Mouse (Mus musculus) hindbrain, embryonic 11.5 days (tissue): ENCODE data around the gene Gimap8. TPM values are rescaled to one million over a fixed set of nuclear protein-coding genes. Genes with fewer than 3 reads are reported as not detected.

Experiments
- ATAC-seq: fragments of 200-750 bp; cut with Nextera tagmentation; 2 replicates; pipeline ENCODE4 v1.8.0; 2017; ENCODE audit warnings: mild to moderate bottlenecking, moderate TSS enrichment, moderate library complexity; ENCODE audit not compliant: low FRiP score
- DNase-seq: peaks from one replicate; pipeline ENCODE4 v3.0.0-alpha.2; 2015; ENCODE audit warnings: low spot score
- H3K27ac ChIP-seq: fragments of 300-500 bp; sonication (generic); 2 replicates; pipeline ENCODE4 v1.5.1; 2014; ENCODE audit warnings: mild to moderate bottlenecking, low read depth, low read length
- H3K27me3 ChIP-seq: fragments of 300-500 bp; sonication (generic); 2 replicates; pipeline ENCODE4 v1.6.1; 2014; ENCODE audit warnings: mild to moderate bottlenecking, low read length, moderate library complexity, mixed read lengths; ENCODE audit not compliant: control insufficient read depth, insufficient read depth
- H3K36me3 ChIP-seq: fragments of 300-500 bp; sonication (generic); 2 replicates; pipeline ENCODE4 v1.6.1; 2014; ENCODE audit warnings: mild to moderate bottlenecking, low read length, moderate library complexity, mixed read lengths; ENCODE audit not compliant: control insufficient read depth, insufficient read depth
- H3K4me1 ChIP-seq: fragments of 300-500 bp; sonication (generic); replicated peaks from 2 replicates; pipeline ENCODE4 v1.6.1; 2014; ENCODE audit warnings: low read length, mixed read lengths; ENCODE audit not compliant: control insufficient read depth, insufficient read depth
- H3K4me2 ChIP-seq: fragments of 300-500 bp; sonication (generic); replicated peaks from 2 replicates; pipeline ENCODE4 v1.6.1; 2014; ENCODE audit warnings: mild to moderate bottlenecking, low read depth, low read length
- H3K4me3 ChIP-seq: fragments of 300-500 bp; sonication (generic); 2 replicates; pipeline ENCODE4 v1.5.1; 2014; ENCODE audit warnings: low read depth, low read length
- H3K9ac ChIP-seq: fragments of 300-500 bp; sonication (generic); 2 replicates; pipeline ENCODE4 v1.6.1; 2014; ENCODE audit warnings: low read depth, low read length
- H3K9me3 ChIP-seq: fragments of 300-500 bp; sonication (generic); 2 replicates; pipeline ENCODE4 v1.6.1; 2016; ENCODE audit warnings: low read length; ENCODE audit not compliant: control insufficient read depth
- WGBS: fragments of 180-500 bp; shearing (Covaris S2); extraction: QIAGEN DNeasy Blood & Tissue Kit; methylation state at CpG from one replicate; pipeline ENCODE4 v1.1.7; 2014; 5-methylcytosine and 5-hydroxymethylcytosine counted together
- polyA plus RNA-seq: library from polyadenylated mRNA; unstranded; fragments of >200 nt; fragmentation: Nextera tagmentation; extraction: Ambion mirVana; gene quantifications from 2 replicates; pipeline ENCODE4 v1.2.1, GENCODE M21; 2014

Gimap8 gene
- polyA plus RNA-seq, 1 experiment from 2014 or later, result 0.37 TPM

DNA sequence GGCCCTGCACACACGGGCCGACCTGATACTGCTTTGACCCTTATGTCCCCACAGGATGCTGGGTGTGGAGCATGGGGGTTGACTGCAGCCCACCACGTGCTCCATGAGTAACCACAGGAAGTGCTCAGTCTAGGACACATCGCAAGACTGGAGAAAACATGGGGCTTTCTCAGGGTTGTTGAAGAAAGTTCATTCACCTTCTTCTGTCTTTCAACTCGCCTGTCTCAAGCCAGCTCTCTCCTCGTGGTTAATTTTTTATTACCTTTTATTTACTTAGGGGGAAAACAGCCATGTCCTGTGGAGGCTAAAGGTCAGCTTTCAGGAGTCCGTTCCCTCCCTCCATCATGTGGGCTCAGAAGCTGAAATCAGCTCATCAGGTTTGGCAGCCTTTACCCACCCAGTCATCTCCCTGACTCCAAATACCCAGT lies 19.1 kb downstream of the Gimap8 start:
- H3K4me2 ChIP-seq, result no peak overlapping the region
- H3K9me3 ChIP-seq, result no peaks in the 10 kb centered on the region
- DNase-seq (no peak), ATAC-seq (no peak)
- no peak overlapping the region for H3K27ac ChIP-seq
- H3K9ac ChIP-seq, result no peak overlapping the region
- no peaks in the 10 kb centered on the region for H3K4me1 ChIP-seq
- WGBS, result 68% methylated on average over 7 of the region's 7 CpGs
- no peak overlapping the region for H3K4me3 ChIP-seq
- no peaks in the 10 kb centered on the region for H3K27me3 ChIP-seq
- H3K36me3 ChIP-seq, result no peaks in the 10 kb centered on the region

DNA sequence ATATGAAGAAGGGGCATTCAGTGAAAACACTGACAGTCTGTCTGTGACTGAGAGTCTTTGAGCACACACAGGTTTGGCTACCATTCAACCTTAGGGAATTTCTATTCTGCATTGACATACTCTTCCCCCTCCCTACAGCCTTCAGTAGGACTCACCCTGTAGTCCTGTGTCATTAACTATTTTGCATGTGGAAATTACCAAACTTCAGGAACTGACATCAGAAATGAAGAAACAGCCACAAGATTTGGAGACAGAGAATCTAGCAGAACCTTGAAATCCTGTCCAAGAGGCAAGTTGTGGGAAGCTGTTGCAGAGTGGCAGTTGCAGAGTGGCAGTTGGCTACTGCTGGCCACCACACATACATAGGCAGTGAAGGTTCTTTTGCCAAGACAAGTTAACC lies 21.0 kb downstream of the Gimap8 start:
- no peak for ATAC-seq
- H3K9me3 ChIP-seq, result no peaks in the 10 kb centered on the region
- H3K36me3 ChIP-seq, result no peaks in the 10 kb centered on the region
- H3K4me2 ChIP-seq, result no peak overlapping the region
- H3K4me3 ChIP-seq, result no peak overlapping the region
- no peaks in the 10 kb centered on the region for H3K27me3 ChIP-seq
- H3K4me1 ChIP-seq, result no peaks in the 10 kb centered on the region
- no peak for DNase-seq
- no peak overlapping the region for H3K9ac ChIP-seq
- H3K27ac ChIP-seq, result no peak overlapping the region

DNA sequence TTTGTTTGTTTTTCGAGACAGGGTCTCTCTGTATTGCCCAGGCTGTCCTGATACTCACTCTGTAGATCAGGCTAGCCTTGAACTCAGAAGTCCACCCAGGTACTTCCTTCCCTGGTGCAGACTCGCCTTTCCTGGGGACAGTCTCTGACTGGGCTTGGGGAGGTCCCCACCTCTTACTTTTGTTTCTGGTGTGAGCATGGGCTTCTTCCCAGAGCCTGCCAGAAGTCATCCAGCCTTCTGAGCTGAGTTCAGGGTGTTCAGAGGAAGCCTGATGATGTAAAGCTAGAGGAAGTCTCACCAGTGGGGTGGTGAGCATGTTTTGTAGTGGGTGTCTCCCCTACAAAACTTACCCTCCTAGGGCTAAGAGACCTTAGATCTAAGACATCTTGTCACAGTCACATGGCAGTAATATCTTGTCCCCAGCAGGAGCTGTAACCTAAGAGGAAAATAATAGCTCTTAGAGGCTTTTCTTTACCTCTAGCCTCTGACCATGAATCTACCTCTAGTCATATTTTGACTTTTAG lies 22.5 kb downstream of the Gimap8 start:
- DNase-seq, result no peak
- no peak for ATAC-seq
- no peak overlapping the region for H3K9ac ChIP-seq
- no peak overlapping the region for H3K4me3 ChIP-seq
- H3K36me3 ChIP-seq, result no peaks in the 10 kb centered on the region
- H3K27ac ChIP-seq, result no peak overlapping the region
- no peaks in the 10 kb centered on the region for H3K4me1 ChIP-seq
- 71% methylated on average over 2 of the region's 2 CpGs for WGBS
- H3K4me2 ChIP-seq, result no peak overlapping the region
- no peaks in the 10 kb centered on the region for H3K9me3 ChIP-seq
- H3K27me3 ChIP-seq, result no peaks in the 10 kb centered on the region

DNA sequence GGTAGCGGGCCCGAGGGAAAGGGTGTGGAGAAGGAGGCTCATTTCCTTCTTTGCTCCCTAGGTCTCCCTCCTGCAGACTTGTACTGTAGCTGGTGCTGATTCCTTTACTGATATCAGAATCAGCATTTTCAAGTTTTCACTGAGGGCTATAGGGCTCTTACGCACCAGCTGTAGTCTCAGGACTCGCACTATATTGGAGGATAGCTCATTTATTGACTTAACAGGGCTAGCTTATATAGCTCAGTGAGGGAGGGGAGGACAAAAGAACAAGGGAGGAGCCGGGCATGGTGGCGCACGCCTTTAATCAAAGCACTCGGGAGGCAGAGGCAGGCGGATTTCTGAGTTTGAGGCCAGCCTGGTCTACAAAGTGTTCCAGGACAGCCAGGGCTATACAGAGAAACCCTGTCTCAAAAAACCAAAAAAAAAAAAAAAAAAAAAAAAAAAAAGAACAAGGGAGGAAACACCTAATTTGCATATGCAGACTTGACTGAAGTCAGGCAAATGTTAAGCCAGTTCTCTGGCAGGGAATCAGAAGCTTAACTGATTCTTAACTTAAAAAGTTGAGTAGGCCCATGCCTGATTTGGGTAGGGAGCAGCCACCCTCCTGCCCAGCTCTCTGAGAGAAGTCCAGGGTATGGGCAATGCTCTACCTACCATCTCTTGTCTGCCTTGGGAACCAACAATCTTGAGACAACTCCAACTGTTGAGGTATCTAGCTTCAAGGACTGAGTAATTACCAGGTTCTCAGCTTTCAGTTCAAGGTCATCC lies 27.4 kb downstream of the Gimap8 start:
- H3K9me3 ChIP-seq, result no peaks in the 10 kb centered on the region
- H3K27me3 ChIP-seq, result no peaks in the 10 kb centered on the region
- H3K27ac ChIP-seq, result no peak overlapping the region
- no peak overlapping the region for H3K9ac ChIP-seq
- H3K4me1 ChIP-seq, result peaks cover 3% of the 10 kb centered on the region; the same call in 1 of the 2 replicates
- DNase-seq (no peak), ATAC-seq (no peak)
- no peak overlapping the region for H3K4me2 ChIP-seq
- no peak overlapping the region for H3K4me3 ChIP-seq
- H3K36me3 ChIP-seq, result no peaks in the 10 kb centered on the region
- WGBS, result 97% methylated on average over 9 of the region's 9 CpGs

DNA sequence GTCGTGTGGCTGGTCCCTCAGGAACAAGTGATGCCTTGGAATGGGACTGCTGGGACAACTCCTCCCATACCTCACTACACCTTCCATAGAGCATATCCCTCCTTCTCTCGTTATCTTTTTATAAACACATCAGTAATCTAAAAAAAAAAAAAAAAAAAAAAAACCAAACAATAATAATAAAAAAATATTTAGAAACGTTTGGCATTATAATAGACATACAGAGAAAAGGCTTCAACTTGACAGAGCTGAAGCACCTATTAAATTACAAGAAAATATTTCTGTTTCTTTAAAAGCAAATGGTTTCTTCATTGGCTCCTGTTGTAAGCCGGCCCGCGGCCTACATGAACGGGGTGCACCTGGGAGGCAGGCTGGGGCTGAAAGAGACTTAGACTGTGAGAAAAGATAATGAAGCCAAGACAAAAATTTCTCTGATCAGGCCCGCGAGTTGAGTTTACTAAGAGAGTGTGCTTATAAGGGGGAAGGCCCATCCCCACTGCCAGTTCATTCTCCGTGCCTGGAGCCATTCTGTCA lies 28.4 kb downstream of the Gimap8 start:
- no peak overlapping the region for H3K9ac ChIP-seq
- no peak overlapping the region for H3K4me2 ChIP-seq
- no peak overlapping the region for H3K27ac ChIP-seq
- 47% methylated on average over 10 of the region's 10 CpGs for WGBS
- H3K9me3 ChIP-seq, result no peaks in the 10 kb centered on the region
- ATAC-seq (no peak), DNase-seq (no peak)
- no peaks in the 10 kb centered on the region for H3K36me3 ChIP-seq
- H3K27me3 ChIP-seq, result no peaks in the 10 kb centered on the region
- no peak overlapping the region for H3K4me3 ChIP-seq
- H3K4me1 ChIP-seq, result peaks cover 3% of the 10 kb centered on the region; the same call in 1 of the 2 replicates

DNA sequence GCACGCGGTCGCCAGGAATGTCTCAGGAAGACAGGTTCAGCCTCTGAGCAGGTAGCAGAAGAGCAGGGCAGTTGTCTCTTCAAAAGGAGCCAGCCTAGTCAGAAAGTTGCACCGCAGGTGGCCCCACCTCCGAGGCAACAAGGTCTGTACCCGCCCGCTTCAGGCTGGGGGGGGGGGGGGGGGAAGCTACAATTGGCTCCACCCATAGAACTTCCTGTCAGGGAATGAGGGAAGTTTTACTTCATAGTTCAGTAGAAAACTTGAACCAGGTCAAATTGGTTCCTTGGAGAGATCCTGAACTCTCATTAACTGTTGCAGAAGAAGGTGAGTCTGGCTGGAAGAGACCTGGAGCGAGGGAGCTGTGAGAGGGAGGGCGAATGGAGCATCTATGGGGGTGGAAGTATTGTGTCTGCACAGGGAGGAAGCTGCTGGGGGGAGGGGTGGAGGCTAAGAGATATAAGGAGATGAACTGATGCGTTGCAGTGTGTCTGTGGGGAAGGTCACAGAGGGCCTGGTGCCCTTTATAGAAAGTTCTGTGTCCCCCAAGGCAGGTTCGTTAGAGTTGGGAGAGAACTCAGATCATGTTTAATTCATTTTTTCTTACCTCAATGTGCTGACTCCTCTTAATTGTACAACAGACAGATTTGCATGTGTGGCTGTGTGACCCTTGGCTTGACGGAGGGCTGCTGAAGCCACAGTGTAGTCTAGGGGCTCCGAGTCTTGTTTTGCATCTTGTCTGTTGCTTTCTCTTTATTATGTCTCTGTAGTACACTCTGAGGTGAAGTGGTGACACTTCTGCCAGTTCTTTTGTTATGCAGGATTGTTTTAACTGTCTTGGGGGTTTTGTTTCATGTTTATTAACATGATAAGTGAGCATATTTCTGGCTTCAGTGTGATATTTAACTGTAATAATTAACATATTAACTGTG lies 29.2 kb downstream of the Gimap8 start, which contains the start of gene Gimap9:
Gene Gimap9, plus strand, starts transcription at position 199 of the 929 bp plus-strand sequence.
- Histone ChIP-seq H3K4me3 (no peak within 1 kb of the TSS), H3K27ac (no peak within 1 kb of the TSS)
- no peak for ATAC-seq

DNA sequence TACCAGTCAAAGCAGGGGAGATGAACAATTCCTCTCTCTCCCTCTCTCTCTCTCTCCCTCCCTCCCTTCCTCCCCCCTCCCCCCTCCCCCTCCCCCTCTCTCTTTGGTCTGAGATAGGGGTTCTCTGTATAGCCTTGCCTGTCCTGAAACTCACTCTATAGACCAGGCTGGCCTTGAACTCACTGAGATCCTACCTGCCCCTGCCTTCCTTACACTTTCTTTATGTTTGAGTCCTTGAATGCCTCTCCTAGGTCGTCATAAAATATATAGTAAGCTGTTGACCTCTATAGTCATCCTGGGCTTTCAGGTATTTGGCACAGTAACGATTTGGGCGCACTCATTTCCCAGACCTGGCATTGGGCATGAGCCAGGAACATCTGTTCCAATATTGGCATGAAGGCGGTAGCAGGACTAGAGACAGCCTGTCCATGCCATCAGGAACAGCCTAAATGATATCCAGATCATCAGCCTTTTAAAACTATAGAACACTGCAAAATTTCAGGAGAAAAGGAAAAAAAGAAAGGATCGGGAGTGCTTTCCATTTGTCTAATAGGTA lies 29.9 kb downstream of the Gimap8 start:
- Histone ChIP-seq H3K36me3 (no peaks in the 10 kb centered on the region), H3K9me3 (no peaks in the 10 kb centered on the region), H3K9ac (no peak overlapping the region), H3K4me2 (no peak overlapping the region), H3K4me3 (no peak overlapping the region), H3K4me1 (peaks cover 3% of the 10 kb centered on the region; the same call in 1 of the 2 replicates), H3K27ac (no peak overlapping the region), H3K27me3 (no peaks in the 10 kb centered on the region)
- 88% methylated on average over 5 of the region's 5 CpGs for WGBS
- ATAC-seq (no peak), DNase-seq (no peak)

More for the DNA sequence above, 29.2 kb downstream of the Gimap8 start, which contains the start of gene Gimap9:
- H3K4me1 ChIP-seq, result peaks cover 3% of the 10 kb centered on the region; the same call in 1 of the 2 replicates
- no peaks in the 10 kb centered on the region for H3K27me3 ChIP-seq
- no peaks in the 10 kb centered on the region for H3K36me3 ChIP-seq
- H3K9me3 ChIP-seq, result no peaks in the 10 kb centered on the region
- DNase-seq, result peak; percentile 12
- H3K9ac ChIP-seq, result no peak within 1 kb of the TSS
- no peak within 1 kb of the TSS; the same call in 1 of the 2 replicates for H3K4me2 ChIP-seq
- WGBS, result 30% methylated on average over 13 of the region's 13 CpGs
